In the genomic region with DNA sequence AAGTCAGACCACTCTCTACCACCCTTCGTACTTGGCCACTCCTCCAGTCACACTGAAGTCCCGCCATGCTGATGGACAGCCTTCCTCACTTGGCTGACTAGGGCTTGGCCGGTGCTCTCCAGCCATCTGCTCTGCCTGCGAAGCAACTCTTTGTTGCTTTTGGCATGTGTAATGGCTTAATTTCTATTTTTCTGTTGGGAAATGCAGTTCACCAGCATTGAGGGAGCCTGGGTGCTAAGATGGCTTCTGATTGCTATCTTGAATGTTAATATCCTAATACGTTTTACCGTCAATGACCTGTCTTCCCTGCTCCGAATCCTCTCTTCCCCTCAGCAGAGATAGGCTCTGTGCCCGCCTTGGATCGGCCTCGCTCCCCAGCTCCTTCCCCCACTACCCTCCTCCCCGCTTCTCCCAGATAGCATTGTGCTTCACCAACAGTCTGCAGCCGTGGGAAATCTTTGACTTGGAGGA, we compare ENCODE assay signal across 8 mouse cellular contexts.
DNase-seq lines count a peak whose midpoint lies in the region; TF ChIP-seq lines count a peak whose summit lies in the region.

No protein-coding gene starts in this region.

- intact Hi-C loops in left cerebral cortex, adult 2 months (cut with DNase I) = no loop called here
- intact Hi-C loops in left cerebral cortex, postnatal 25 days (cut with DNase I) = no loop called here
- intact Hi-C loops in heart, adult 2 months (cut with DNase I) = no loop called here

- H3K36me3 ChIP-seq in heart, adult 2 months (ENCODE audit: control insufficient read depth, insufficient read depth, low read length) = peaks cover 2% of the 10 kb centered on the region; the same call in 1 of the 2 replicates
- H3K36me3 ChIP-seq in thymus, adult 2 months (ENCODE audit: control insufficient read depth, insufficient read depth, low read length) = no peaks in the 10 kb centered on the region

- no peak overlapping the region for H3K4me3 ChIP-seq in left cerebral cortex, adult 2 months
- peak overlapping the region; percentile 24; the same call in 1 of the 2 replicates for H3K4me3 ChIP-seq in heart, adult 2 months
- no peak overlapping the region for H3K4me3 ChIP-seq in thymus, adult 2 months (ENCODE audit: control insufficient read depth, insufficient read depth, low read length)

- 0 out of 2 replicates have a peak, but pooled peaks have one; percentile 36 for TF ChIP-seq EP300 in heart, adult 2 months (IDR thresholded peaks at IDR 0.05; ENCODE audit: insufficient read depth, low read depth, low read length)

- TF ChIP-seq CTCF in left cerebral cortex, adult 2 months (IDR thresholded peaks at IDR 0.05) = no peak
- TF ChIP-seq CTCF in heart, adult 2 months (IDR thresholded peaks at IDR 0.05) = no peak
- no peak for TF ChIP-seq CTCF in thymus, adult 2 months (IDR thresholded peaks at IDR 0.05; ENCODE audit: borderline replicate concordance, control insufficient read depth, extremely low read depth, insufficient read depth, low read length, poor library complexity)

- peak overlapping the region; percentile 29; the same call in 1 of the 2 replicates for H3K27ac ChIP-seq in left cerebral cortex, adult 2 months
- peak overlapping the region; percentile 68 for H3K27ac ChIP-seq in heart, adult 2 months
- H3K27ac ChIP-seq in thymus, adult 2 months (ENCODE audit: control insufficient read depth, insufficient read depth, low read length) = no peak overlapping the region

- no peak for TF ChIP-seq POLR2A in heart, adult 2 months (IDR thresholded peaks at IDR 0.05; ENCODE audit: insufficient read depth, low read depth, low read length)
- no peak for TF ChIP-seq POLR2A in thymus, adult 2 months (IDR thresholded peaks at IDR 0.05; ENCODE audit: control insufficient read depth, extremely low read depth, insufficient read depth, low read length, poor library complexity)

- no peak for DNase-seq in left cerebral cortex, adult 2 months (ENCODE audit: extremely low spot score in 1 of 2, low spot score in 2 of 2)
- no peak for DNase-seq in left cerebral cortex, postnatal 25 days (ENCODE audit: low spot score in 2 of 2)
- DNase-seq in cerebellum, adult 11 months = peak; percentile 71
- DNase-seq in heart, adult 2 months = peak; percentile 72 to 73
- DNase-seq in lung, postnatal 4 days = peak; percentile 41 to 69
- no peak for DNase-seq in thymus, adult 2 months
- DNase-seq in urinary bladder, postnatal 4 days (ENCODE audit: low spot score in 2 of 2) = no peak
- DNase-seq in right cerebral cortex, adult 2 months (ENCODE audit: low spot score in 2 of 2) = no peak

- H3K79me2 ChIP-seq in heart, adult 2 months (replicated peaks; ENCODE audit: control insufficient read depth, insufficient read depth, low read length) = peaks cover 2% of the 10 kb centered on the region; the same call in 1 of the 2 replicates

- 0 out of 2 replicates have a peak overlapping the region, but pooled peaks have one; percentile 13 for H3K9ac ChIP-seq in heart, adult 2 months (ENCODE audit: low read depth, low read length)

- 9% methylated on average over 12 of the region's 12 CpGs for WGBS in heart, adult 2 months
- WGBS in thymus, adult 2 months = 91% methylated on average over 12 of the region's 12 CpGs

- peaks cover 12% of the 10 kb centered on the region for H3K4me1 ChIP-seq in heart, adult 2 months (ENCODE audit: control insufficient read depth, insufficient read depth, low read length)
- H3K4me1 ChIP-seq in thymus, adult 2 months (replicated peaks; ENCODE audit: control insufficient read depth, insufficient read depth, low read length) = peaks cover 10% of the 10 kb centered on the region

- H3K27me3 ChIP-seq in heart, adult 2 months (ENCODE audit: control insufficient read depth, insufficient read depth, low read length) = no peaks in the 10 kb centered on the region
- H3K27me3 ChIP-seq in thymus, adult 2 months (ENCODE audit: control insufficient read depth, insufficient read depth, low read length) = no peaks in the 10 kb centered on the region

Comparison
In these comparisons a context has a peak if more than half of its experiments do, and no peak if none do; other contexts are left out.
1. DNase-seq: peak in cerebellum, adult 11 months (single experiment), heart, adult 2 months (2 of 2) and lung, postnatal 4 days (2 of 2); none in left cerebral cortex, adult 2 months (0 of 2), left cerebral cortex, postnatal 25 days (0 of 2), thymus, adult 2 months (single experiment), urinary bladder, postnatal 4 days (0 of 2) and right cerebral cortex, adult 2 months (0 of 2).